Mouse (Mus musculus): Measurements from ENCODE around the gene Mgst2. TPM values are rescaled to one million over a fixed set of nuclear protein-coding genes. Genes with fewer than 3 reads are reported as not detected.

The Mgst2 gene
- total and polyA plus RNA-seq, 2 experiments from 2014 or later = 1.0 TPM; not detected in 1

- no peak overlapping the region for H3K4me3 ChIP-seq (ENCODE audit: low read length)
- no peak overlapping the region for H3K9ac ChIP-seq (replicated peaks; ENCODE audit: low read length)
- H3K4me2 ChIP-seq (ENCODE audit: low read depth, low read length) = no peak overlapping the region
- H3K36me3 ChIP-seq (ENCODE audit: insufficient read depth, low read length) = no peaks in the 10 kb centered on the region
- 80% methylated on average over 11 of the region's 11 CpGs for WGBS
- H3K27me3 ChIP-seq (ENCODE audit: insufficient read depth, low read length) = no peaks in the 10 kb centered on the region
- no peak overlapping the region for H3K27ac ChIP-seq
- DNase-seq (ENCODE audit: low spot score) (no peak), ATAC-seq (no peak)
- H3K9me3 ChIP-seq (ENCODE audit: low read length) = no peaks in the 10 kb centered on the region
- no peak for TF ChIP-seq CTCF (IDR thresholded peaks at IDR 0.05; ENCODE audit: low read depth)
- H3K4me1 ChIP-seq (ENCODE audit: insufficient read depth, low read length) = no peaks in the 10 kb centered on the region
Measured at GRCm38 (mm10) chr3:51661880-51662550, 1.9 kb downstream of the Mgst2 start.

DNA sequence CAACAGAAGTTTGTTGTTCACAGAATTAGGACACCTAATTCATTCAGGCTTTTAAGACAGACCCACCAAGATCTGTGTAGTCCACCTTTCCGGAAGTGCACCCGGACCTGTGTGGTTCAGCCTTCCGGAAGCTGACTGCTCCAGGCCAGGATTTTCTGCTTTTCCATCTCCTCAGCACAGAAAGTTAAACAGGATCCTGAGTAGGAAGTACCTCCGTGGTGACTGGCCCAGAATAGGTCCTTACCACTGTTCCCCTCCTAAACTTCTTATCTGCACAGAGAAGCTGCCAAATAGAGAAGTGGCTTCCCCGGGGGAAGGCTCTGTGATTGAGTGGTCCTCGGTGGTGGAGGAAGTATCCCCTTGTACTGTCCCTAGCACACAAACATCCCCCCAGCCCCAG, 2.4 kb downstream of the Mgst2 start:
- Histone ChIP-seq H3K9ac (replicated peaks; ENCODE audit: low read length) (no peak overlapping the region), H3K9me3 (ENCODE audit: low read length) (no peaks in the 10 kb centered on the region), H3K27ac (no peak overlapping the region), H3K4me3 (ENCODE audit: low read length) (no peak overlapping the region), H3K4me1 (ENCODE audit: insufficient read depth, low read length) (no peaks in the 10 kb centered on the region), H3K27me3 (ENCODE audit: insufficient read depth, low read length) (no peaks in the 10 kb centered on the region), H3K4me2 (ENCODE audit: low read depth, low read length) (no peak overlapping the region), H3K36me3 (ENCODE audit: insufficient read depth, low read length) (no peaks in the 10 kb centered on the region)
- TF ChIP-seq CTCF (IDR thresholded peaks at IDR 0.05; ENCODE audit: low read depth) = no peak
- ATAC-seq (no peak), DNase-seq (ENCODE audit: low spot score) (no peak)
- 60% methylated on average over 6 of the region's 6 CpGs for WGBS

DNA sequence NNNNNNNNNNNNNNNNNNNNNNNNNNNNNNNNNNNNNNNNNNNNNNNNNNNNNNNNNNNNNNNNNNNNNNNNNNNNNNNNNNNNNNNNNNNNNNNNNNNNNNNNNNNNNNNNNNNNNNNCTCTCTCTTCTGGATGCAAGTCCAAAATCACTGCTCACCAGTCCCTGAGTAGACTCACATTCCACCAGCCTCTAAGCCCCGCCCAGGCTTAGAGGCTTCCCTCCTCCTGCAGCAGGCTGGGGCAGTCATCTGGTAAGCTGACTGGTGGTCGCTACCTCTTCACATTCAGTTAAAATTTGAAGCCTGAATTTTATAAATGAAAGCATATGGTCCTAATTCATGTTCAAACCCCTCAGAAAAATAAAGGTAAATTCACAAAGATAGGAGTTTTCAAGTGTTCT, 8.4 kb downstream of the Mgst2 start:
- no peak overlapping the region for H3K4me3 ChIP-seq (ENCODE audit: low read length)
- no peak for DNase-seq (ENCODE audit: low spot score)
- H3K27ac ChIP-seq = no peak overlapping the region
- no peak for TF ChIP-seq CTCF (IDR thresholded peaks at IDR 0.05; ENCODE audit: low read depth)
- no peak for ATAC-seq
- no peaks in the 10 kb centered on the region for H3K9me3 ChIP-seq (ENCODE audit: low read length)
- WGBS = 56% methylated on average over 2 of the region's 2 CpGs
- H3K4me1 ChIP-seq (ENCODE audit: insufficient read depth, low read length) = no peaks in the 10 kb centered on the region
- H3K36me3 ChIP-seq (ENCODE audit: insufficient read depth, low read length) = no peaks in the 10 kb centered on the region
- no peaks in the 10 kb centered on the region for H3K27me3 ChIP-seq (ENCODE audit: insufficient read depth, low read length)
- H3K9ac ChIP-seq (replicated peaks; ENCODE audit: low read length) = no peak overlapping the region
- H3K4me2 ChIP-seq (ENCODE audit: low read depth, low read length) = no peak overlapping the region

- no peaks in the 10 kb centered on the region for H3K36me3 ChIP-seq (ENCODE audit: insufficient read depth, low read length)
- H3K27me3 ChIP-seq (ENCODE audit: insufficient read depth, low read length) = no peaks in the 10 kb centered on the region
- no peak overlapping the region for H3K4me2 ChIP-seq (ENCODE audit: low read depth, low read length)
- WGBS = 87% methylated on average over 5 of the region's 5 CpGs
- TF ChIP-seq CTCF (IDR thresholded peaks at IDR 0.05; ENCODE audit: low read depth) = no peak
- no peak for DNase-seq (ENCODE audit: low spot score)
- H3K9me3 ChIP-seq (ENCODE audit: low read length) = no peaks in the 10 kb centered on the region
- H3K4me3 ChIP-seq (ENCODE audit: low read length) = no peak overlapping the region
- H3K9ac ChIP-seq (replicated peaks; ENCODE audit: low read length) = no peak overlapping the region
- no peak for ATAC-seq
- no peaks in the 10 kb centered on the region for H3K4me1 ChIP-seq (ENCODE audit: insufficient read depth, low read length)
- H3K27ac ChIP-seq = no peak overlapping the region
Measured at GRCm38 (mm10) chr3:51670414-51671070, 10.4 kb downstream of the Mgst2 start.

- no peaks in the 10 kb centered on the region for H3K36me3 ChIP-seq (ENCODE audit: insufficient read depth, low read length)
- H3K4me2 ChIP-seq (ENCODE audit: low read depth, low read length) = no peak overlapping the region
- ATAC-seq (no peak), DNase-seq (ENCODE audit: low spot score) (no peak)
- H3K4me3 ChIP-seq (ENCODE audit: low read length) = no peak overlapping the region
- TF ChIP-seq CTCF (IDR thresholded peaks at IDR 0.05; ENCODE audit: low read depth) = no peak
- no peaks in the 10 kb centered on the region for H3K4me1 ChIP-seq (ENCODE audit: insufficient read depth, low read length)
- H3K27me3 ChIP-seq (ENCODE audit: insufficient read depth, low read length) = no peaks in the 10 kb centered on the region
- no peak overlapping the region for H3K27ac ChIP-seq
- WGBS = 87% methylated on average over 1 of the region's 1 CpGs
- no peaks in the 10 kb centered on the region for H3K9me3 ChIP-seq (ENCODE audit: low read length)
- H3K9ac ChIP-seq (replicated peaks; ENCODE audit: low read length) = no peak overlapping the region
Measured at GRCm38 (mm10) chr3:51671071-51671469, 10.9 kb downstream of the Mgst2 start.

- H3K4me1 ChIP-seq (ENCODE audit: insufficient read depth, low read length) = no peaks in the 10 kb centered on the region
- WGBS = 58% methylated on average over 4 of the region's 4 CpGs
- no peak for ATAC-seq
- H3K9me3 ChIP-seq (ENCODE audit: low read length) = no peaks in the 10 kb centered on the region
- H3K27ac ChIP-seq = no peak overlapping the region
- H3K4me2 ChIP-seq (ENCODE audit: low read depth, low read length) = no peak overlapping the region
- no peak for DNase-seq (ENCODE audit: low spot score)
- no peak overlapping the region for H3K9ac ChIP-seq (replicated peaks; ENCODE audit: low read length)
- H3K27me3 ChIP-seq (ENCODE audit: insufficient read depth, low read length) = no peaks in the 10 kb centered on the region
- H3K4me3 ChIP-seq (ENCODE audit: low read length) = no peak overlapping the region
- TF ChIP-seq CTCF (IDR thresholded peaks at IDR 0.05; ENCODE audit: low read depth) = no peak
- no peaks in the 10 kb centered on the region for H3K36me3 ChIP-seq (ENCODE audit: insufficient read depth, low read length)
Measured at GRCm38 (mm10) chr3:51672631-51673030, 12.5 kb downstream of the Mgst2 start.
